Mouse (Mus musculus) lung, postnatal 25 days (tissue): ENCODE measurements around the gene Nup210l.
"Not testable (repeated sequence)": the region's sequence is repeated elsewhere in the genome, so short reads cannot be mapped to it uniquely, and the experiment has no call there.

Experiments
- DNase-seq: peaks from one replicate; pipeline ENCODE4 v3.0.0; 2022; ENCODE audit warnings: low spot score

Gene Nup210l

GRCm38 (mm10) chr3:90224331-90224730 is 120.4 kb downstream of the Nup210l start:
- DNase-seq, result no peak

GRCm38 (mm10) chr3:90231075-90231474 is 127.1 kb downstream of the Nup210l start:
- no peak for DNase-seq

- DNase-seq, result peak; percentile 96
Measured at GRCm38 (mm10) chr3:90231507-90232333, 127.8 kb downstream of the Nup210l start, which contains the start of gene Jtb. Gene Jtb (plus strand): TSS chr3:90231597.

- DNase-seq, result no peak
Measured at GRCm38 (mm10) chr3:90241251-90241650, 137.3 kb downstream of the Nup210l start.

GRCm38 (mm10) chr3:90241669-90242358 is 137.9 kb downstream of the Nup210l start:
- no peak for DNase-seq

GRCm38 (mm10) chr3:90242984-90243775 is 139.2 kb downstream of the Nup210l start, which contains the start of gene Creb3l4:
Gene Creb3l4 (minus strand): TSS chr3:90243512.
- DNase-seq, result peak; percentile 55

GRCm38 (mm10) chr3:90245406-90245805 is 141.5 kb downstream of the Nup210l start:
- DNase-seq, result no peak

- no peak for DNase-seq
Measured at GRCm38 (mm10) chr3:90247630-90247959, 143.7 kb downstream of the Nup210l start.

GRCm38 (mm10) chr3:90247960-90248745 is 144.2 kb downstream of the Nup210l start, which contains the start of gene Slc39a1:
Gene Slc39a1 (plus strand): TSS chr3:90248172.
- DNase-seq, result peak; percentile 96

GRCm38 (mm10) chr3:90248746-90249100 is 144.8 kb downstream of the Nup210l start:
- peak; percentile 51 for DNase-seq

GRCm38 (mm10) chr3:90250791-90251190 is 146.9 kb downstream of the Nup210l start:
- no peak for DNase-seq

GRCm38 (mm10) chr3:90251731-90252226 is 147.8 kb downstream of the Nup210l start:
- DNase-seq, result not testable (repeated sequence)

GRCm38 (mm10) chr3:90252659-90253058 is 148.7 kb downstream of the Nup210l start:
- not testable (repeated sequence) for DNase-seq

GRCm38 (mm10) chr3:90253174-90253573 is 149.2 kb downstream of the Nup210l start:
- not testable (repeated sequence) for DNase-seq

- DNase-seq, result peak; percentile 99
Measured at GRCm38 (mm10) chr3:90253653-90254418, 149.9 kb downstream of the Nup210l start, which contains the start of gene Crtc2. Gene Crtc2 (plus strand): TSS chr3:90254163.

GRCm38 (mm10) chr3:90254419-90255193 is 150.7 kb downstream of the Nup210l start:
- peak; percentile 34 for DNase-seq

- no peak for DNase-seq
Measured at GRCm38 (mm10) chr3:90255194-90255565, 151.2 kb downstream of the Nup210l start.

GRCm38 (mm10) chr3:90255784-90256353 is 151.9 kb downstream of the Nup210l start:
- DNase-seq, result no peak
